Mouse (Mus musculus) embryonic facial prominence, embryonic 14.5 days (tissue): Measurements from ENCODE around the gene Fahd2a. TPM values are rescaled to one million over a fixed set of nuclear protein-coding genes. Genes with fewer than 3 reads are reported as not detected.

ENCODE experiments used
- ATAC-seq: fragments of 200-750 bp; cut with Nextera tagmentation; 2 replicates; pipeline ENCODE4 v1.8.0; 2017; ENCODE audit warnings: low read depth, moderate number of reproducible peaks, moderate TSS enrichment
- DNase-seq: peaks from one replicate; pipeline ENCODE4 v3.0.0-alpha.2; 2015; ENCODE audit warnings: low spot score
- H3K27ac ChIP-seq: fragments of 300-500 bp; sonication (generic); replicated peaks from 2 replicates; pipeline ENCODE4 v1.5.1; 2014; ENCODE audit warnings: low read depth, mild to moderate bottlenecking, low read length, moderate library complexity
- H3K27me3 ChIP-seq: fragments of 300-500 bp; sonication (generic); replicated peaks from 2 replicates; pipeline ENCODE4 v1.6.1; 2014; ENCODE audit warnings: low read length; ENCODE audit not compliant: control insufficient read depth, insufficient read depth
- H3K36me3 ChIP-seq: fragments of 300-500 bp; sonication (generic); 2 replicates; pipeline ENCODE4 v1.6.1; 2014; ENCODE audit warnings: low read length, mixed read lengths; ENCODE audit not compliant: control insufficient read depth, insufficient read depth
- H3K4me1 ChIP-seq: fragments of 300-500 bp; sonication (generic); 2 replicates; pipeline ENCODE4 v1.6.1; 2014; ENCODE audit warnings: antibody characterized with exemption, low read length; ENCODE audit not compliant: control insufficient read depth, insufficient read depth
- H3K4me2 ChIP-seq: fragments of 300-500 bp; sonication (generic); 2 replicates; pipeline ENCODE4 v1.6.1; 2014; ENCODE audit warnings: low read depth, mild to moderate bottlenecking, low read length, moderate library complexity, mixed read lengths
- H3K4me3 ChIP-seq: fragments of 300-500 bp; sonication (generic); 2 replicates; pipeline ENCODE4 v1.5.1; 2014; ENCODE audit warnings: low read depth, mild to moderate bottlenecking, low read length
- H3K9ac ChIP-seq: fragments of 300-500 bp; sonication (generic); 2 replicates; pipeline ENCODE4 v1.6.1; 2014; ENCODE audit warnings: low read depth, mild to moderate bottlenecking, low read length, moderate library complexity, mixed read lengths
- H3K9me3 ChIP-seq: fragments of 300-500 bp; sonication (generic); 2 replicates; pipeline ENCODE4 v1.6.1; 2016; ENCODE audit warnings: low read length; ENCODE audit not compliant: control insufficient read depth
- WGBS: fragments of 180-500 bp; shearing (Covaris S2); extraction: QIAGEN DNeasy Blood & Tissue Kit; methylation state at CpG from one replicate; pipeline ENCODE4 v1.1.7; 2014; 5-methylcytosine and 5-hydroxymethylcytosine counted together
- polyA plus RNA-seq: library from polyadenylated mRNA; unstranded; fragments of >200 nt; fragmentation: Nextera tagmentation; extraction: Ambion mirVana; gene quantifications from 2 replicates; pipeline ENCODE4 v1.2.1, GENCODE M21; 2014

Fahd2a gene
- polyA plus RNA-seq, 1 experiment from 2014 or later, result 16.6 TPM

DNA sequence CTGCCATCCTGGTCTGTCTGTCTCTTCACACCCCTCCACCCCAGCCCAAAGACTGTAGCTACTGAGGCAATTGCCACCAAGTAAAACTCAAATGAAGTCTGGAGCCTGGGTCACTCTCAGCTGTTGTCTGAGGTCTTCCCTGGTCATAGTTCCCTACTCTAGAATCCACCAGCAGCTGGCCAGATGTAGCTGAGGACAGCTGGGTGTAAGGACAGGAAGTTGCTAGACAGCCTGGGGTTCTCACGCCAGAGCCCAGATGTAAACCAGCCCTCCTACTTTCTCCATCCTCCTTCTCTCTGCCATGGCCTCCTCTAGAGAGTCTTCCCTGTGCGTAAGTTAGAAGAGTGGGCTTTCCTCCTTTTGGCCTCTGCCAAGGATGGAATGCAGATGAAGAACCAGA is 56.8 kb downstream of the Fahd2a start:
- H3K9ac ChIP-seq, result no peak overlapping the region
- H3K27me3 ChIP-seq, result no peaks in the 10 kb centered on the region
- no peak overlapping the region for H3K4me3 ChIP-seq
- WGBS, result 73% methylated on average over 2 of the region's 2 CpGs
- H3K4me2 ChIP-seq, result no peak overlapping the region
- no peaks in the 10 kb centered on the region for H3K4me1 ChIP-seq
- DNase-seq, result no peak
- H3K27ac ChIP-seq, result no peak overlapping the region
- H3K36me3 ChIP-seq, result no peaks in the 10 kb centered on the region
- no peaks in the 10 kb centered on the region for H3K9me3 ChIP-seq
- ATAC-seq, result no peak

Other genes starting within 250 kb of the Fahd2a start
- 1.8 and 2.5 TPM in 2 replicates for gene 1810024B03Rik, start 236.3 kb downstream of the Fahd2a start, polyA plus RNA-seq
- 54.6 and 68.6 TPM in 2 replicates for gene Snrnp200, start 236.2 kb downstream of the Fahd2a start, polyA plus RNA-seq
- 58.5 and 60.5 TPM in 2 replicates for gene Ciao1, start 196.7 kb downstream of the Fahd2a start, polyA plus RNA-seq
- gene Tmem127, start 196.7 kb downstream of the Fahd2a start, polyA plus RNA-seq, result 25.6 and 25.9 TPM in 2 replicates
- gene Stard7, start 174.3 kb downstream of the Fahd2a start, polyA plus RNA-seq, result 81.0 and 85.5 TPM in 2 replicates
- 7.1 and 7.4 TPM in 2 replicates for gene Dusp2, start 108.4 kb downstream of the Fahd2a start, polyA plus RNA-seq
- 0.09 and 0.14 TPM in 2 replicates for gene Astl, start 105.9 kb downstream of the Fahd2a start, polyA plus RNA-seq
- gene Adra2b, start 81.4 kb downstream of the Fahd2a start, polyA plus RNA-seq, result 0.51 and 0.72 TPM in 2 replicates
- 0.26 and 0.39 TPM in 2 replicates for gene Gpat2, start 19.4 kb downstream of the Fahd2a start, polyA plus RNA-seq
- 5.6 and 6.1 TPM in 2 replicates for gene Kcnip3, start 77.5 kb upstream of the Fahd2a start, polyA plus RNA-seq
- 3.3 and 4.1 TPM in 2 replicates for gene Prom2, start 96.9 kb upstream of the Fahd2a start, polyA plus RNA-seq
- 4.0 and 5.1 TPM in 2 replicates for gene Zfp661, start 142.5 kb upstream of the Fahd2a start, polyA plus RNA-seq
- gene Mrps5, start 142.7 kb upstream of the Fahd2a start, polyA plus RNA-seq, result 109 and 113 TPM in 2 replicates
- gene Mal, start 212.1 kb upstream of the Fahd2a start, polyA plus RNA-seq, result 9.4 and 33.6 TPM in 2 replicates